Mouse (Mus musculus): ENCODE results near the gene Tmem221. TPM values are rescaled to one million over a fixed set of nuclear protein-coding genes. Genes with fewer than 3 reads are reported as not detected.

Tmem221 gene
- polyA plus RNA-seq (2012; ENCODE audit: insufficient read depth, low replicate concordance), result 1.3 TPM in 1 of 2 replicates, not detected in the other

DNA sequence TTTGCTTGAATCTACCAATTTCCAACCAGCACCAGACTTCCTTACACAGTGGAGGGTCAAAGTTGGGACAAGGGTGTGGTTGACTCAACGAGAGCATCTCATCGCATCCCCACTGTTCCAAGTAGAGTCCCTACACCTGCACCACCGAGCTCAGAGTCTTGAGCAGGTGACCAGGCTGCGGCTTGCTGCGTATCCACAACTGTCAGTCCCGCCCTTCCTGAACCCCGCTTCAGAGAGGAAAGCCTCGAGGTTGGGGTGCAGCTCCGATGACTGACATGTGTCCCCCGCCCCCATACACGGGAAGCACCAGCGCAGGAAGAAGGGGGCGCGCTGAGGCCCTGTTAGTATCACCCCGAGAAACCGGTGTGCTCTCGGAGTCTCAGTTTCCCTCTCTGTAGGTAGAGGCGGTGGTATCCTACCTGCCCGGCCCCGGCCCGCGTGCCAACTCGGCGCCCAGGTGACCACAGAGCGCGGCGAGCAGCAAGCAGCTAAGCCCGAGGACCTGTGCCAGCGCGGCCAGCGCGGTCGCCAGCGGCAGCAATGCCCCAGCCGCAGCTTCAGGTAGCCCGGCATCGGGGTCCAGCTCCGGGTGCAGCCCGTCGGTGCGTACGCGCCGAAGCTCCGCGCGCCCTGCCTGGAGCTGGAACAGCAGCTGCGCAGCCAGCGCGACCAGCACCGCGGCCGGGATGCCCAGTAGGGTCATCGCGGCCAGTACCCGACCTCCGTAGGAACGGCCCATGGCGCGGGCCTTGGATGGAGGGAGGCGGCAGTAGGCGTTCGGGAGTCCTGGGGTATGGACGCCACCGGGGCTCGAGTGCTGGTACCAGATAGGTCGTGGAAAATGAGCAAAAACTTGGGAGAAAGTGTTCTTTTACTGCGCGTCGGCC lies at the start of gene Tmem221:
Tmem221 (minus strand) TSS at position 801 of the 887 bp plus-strand sequence.
- no peaks in the 10 kb centered on the region for H3K36me3 ChIP-seq (replicated peaks; ENCODE audit: low read length)
- H3K9me3 ChIP-seq, result no peaks in the 10 kb centered on the region
- H3K4me1 ChIP-seq, result peaks cover 91% of the 10 kb centered on the region
- H3K27me3 ChIP-seq (replicated peaks), result peaks cover 31% of the 10 kb centered on the region
- no peak for TF ChIP-seq FLI1 (IDR thresholded peaks at IDR 0.05; ENCODE audit: low read length)
- TF ChIP-seq GATA1 (IDR thresholded peaks at IDR 0.05; ENCODE audit: borderline replicate concordance, low read length), result no peak
- H3K4me3 ChIP-seq (replicated peaks), result peak within 1 kb of the TSS; percentile 92

DNA sequence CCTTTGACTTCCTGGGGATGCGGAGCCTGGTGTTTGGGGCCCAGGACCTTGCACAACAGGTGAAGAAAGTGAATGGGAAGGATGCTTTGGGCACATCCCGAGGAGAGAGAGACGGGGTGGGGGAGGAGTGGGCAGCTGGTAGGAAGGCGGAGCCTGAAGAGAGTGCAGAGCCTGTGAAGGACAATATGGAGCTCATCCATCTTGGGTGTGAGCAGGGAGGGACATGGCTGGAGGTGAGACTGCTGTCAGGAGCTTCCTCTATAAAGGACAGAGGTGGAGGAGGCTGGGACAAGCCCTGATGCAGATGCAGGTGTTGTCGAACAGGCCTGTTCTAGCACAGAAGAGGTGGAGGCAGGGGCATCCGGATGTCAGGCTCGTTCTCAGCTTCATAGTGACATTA lies 45.4 kb upstream of the Tmem221 start:
- no peaks in the 10 kb centered on the region for H3K9me3 ChIP-seq
- H3K27me3 ChIP-seq (replicated peaks), result peaks cover 8% of the 10 kb centered on the region
- no peak overlapping the region for H3K4me3 ChIP-seq (replicated peaks)
- peaks cover 10% of the 10 kb centered on the region for H3K4me1 ChIP-seq
- peaks cover 81% of the 10 kb centered on the region for H3K36me3 ChIP-seq (replicated peaks; ENCODE audit: low read length)
- no peak for TF ChIP-seq GATA1 (IDR thresholded peaks at IDR 0.05; ENCODE audit: borderline replicate concordance, low read length)
- TF ChIP-seq FLI1 (IDR thresholded peaks at IDR 0.05; ENCODE audit: low read length), result no peak

DNA sequence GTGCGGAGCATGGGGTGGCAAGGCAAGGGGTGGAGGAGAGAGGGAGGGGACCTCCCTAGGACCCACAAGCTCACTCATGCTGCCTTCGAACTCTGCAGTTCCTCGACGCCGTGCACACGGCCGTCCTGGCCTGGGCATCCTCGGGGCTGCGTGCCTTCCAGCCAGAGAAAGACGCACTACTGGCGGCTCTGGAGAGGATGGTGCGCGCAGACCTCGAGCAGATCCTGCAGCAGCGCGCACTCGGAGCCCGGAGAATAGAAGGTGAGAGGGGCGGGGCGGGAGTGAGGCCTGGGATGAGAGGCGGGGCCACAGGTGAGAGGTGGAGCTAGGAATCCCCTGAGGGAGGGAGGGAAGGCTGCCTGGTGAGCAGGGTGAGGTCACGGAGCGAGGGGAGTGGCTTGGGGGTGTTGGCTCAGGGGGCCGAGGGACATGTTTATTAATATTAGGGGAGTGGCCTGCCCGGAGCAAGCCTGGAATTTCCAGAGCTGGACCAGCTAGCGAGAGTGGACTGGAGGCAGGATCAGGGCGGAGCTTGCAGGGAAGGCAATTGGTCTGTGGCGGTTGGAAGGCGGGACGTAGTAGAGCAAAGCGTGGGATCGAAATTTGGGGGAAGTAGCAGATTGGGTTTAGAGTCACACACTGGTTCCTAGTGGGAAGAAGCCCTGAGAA lies 44.1 kb upstream of the Tmem221 start:
- Histone ChIP-seq H3K27me3 (replicated peaks) (peaks cover 8% of the 10 kb centered on the region), H3K36me3 (replicated peaks; ENCODE audit: low read length) (peaks cover 87% of the 10 kb centered on the region), H3K4me3 (replicated peaks) (peak overlapping the region; percentile 23), H3K4me1 (peaks cover 7% of the 10 kb centered on the region; the same call in 1 of the 2 replicates), H3K9me3 (no peaks in the 10 kb centered on the region)
- TF ChIP-seq GATA1 (IDR thresholded peaks at IDR 0.05; ENCODE audit: borderline replicate concordance, low read length) (no peak), FLI1 (IDR thresholded peaks at IDR 0.05; ENCODE audit: low read length) (no peak)

DNA sequence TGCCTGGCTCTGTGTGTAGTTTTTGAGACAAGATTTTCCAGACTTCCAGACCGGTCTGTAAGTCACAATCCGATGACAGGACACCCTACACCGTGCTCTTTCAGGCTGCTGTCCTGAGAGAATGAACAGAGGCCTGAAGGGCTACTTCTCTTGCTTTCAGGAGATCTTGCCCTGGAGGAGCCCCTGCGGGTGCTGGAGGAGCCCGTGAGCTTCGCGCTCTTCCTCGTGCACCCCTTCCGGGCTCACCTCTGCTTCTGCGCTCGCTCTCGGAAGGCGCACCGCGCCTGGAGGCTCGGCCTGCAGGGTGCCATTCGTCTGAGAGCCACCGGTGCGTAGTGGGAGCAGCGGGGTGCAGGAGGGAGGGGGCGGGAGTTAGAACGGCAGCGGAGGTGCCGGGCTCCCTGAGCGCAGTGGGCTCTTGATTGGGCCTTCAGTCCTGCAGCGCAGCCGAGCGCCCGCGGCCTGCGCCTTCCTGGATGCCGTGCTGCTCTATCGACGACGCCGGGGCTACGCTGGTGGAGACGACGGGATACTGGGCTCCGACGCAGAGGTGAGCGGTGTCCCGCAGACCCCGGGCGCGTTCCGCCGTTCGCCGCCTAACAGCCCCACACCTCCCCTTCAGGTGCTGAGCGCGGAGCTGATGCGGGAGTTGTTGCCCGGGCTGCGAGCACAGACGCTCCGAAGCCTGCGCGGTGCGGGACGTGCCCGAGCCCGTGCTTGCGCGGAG lies 43.4 kb upstream of the Tmem221 start:
- peak overlapping the region; percentile 23 for H3K4me3 ChIP-seq (replicated peaks)
- peaks cover 8% of the 10 kb centered on the region for H3K27me3 ChIP-seq (replicated peaks)
- H3K9me3 ChIP-seq, result no peaks in the 10 kb centered on the region
- H3K36me3 ChIP-seq (replicated peaks; ENCODE audit: low read length), result peaks cover 89% of the 10 kb centered on the region
- TF ChIP-seq FLI1 (IDR thresholded peaks at IDR 0.05; ENCODE audit: low read length) (no peak), GATA1 (IDR thresholded peaks at IDR 0.05; ENCODE audit: borderline replicate concordance, low read length) (no peak)
- peaks cover 8% of the 10 kb centered on the region; the same call in 1 of the 2 replicates for H3K4me1 ChIP-seq

DNA sequence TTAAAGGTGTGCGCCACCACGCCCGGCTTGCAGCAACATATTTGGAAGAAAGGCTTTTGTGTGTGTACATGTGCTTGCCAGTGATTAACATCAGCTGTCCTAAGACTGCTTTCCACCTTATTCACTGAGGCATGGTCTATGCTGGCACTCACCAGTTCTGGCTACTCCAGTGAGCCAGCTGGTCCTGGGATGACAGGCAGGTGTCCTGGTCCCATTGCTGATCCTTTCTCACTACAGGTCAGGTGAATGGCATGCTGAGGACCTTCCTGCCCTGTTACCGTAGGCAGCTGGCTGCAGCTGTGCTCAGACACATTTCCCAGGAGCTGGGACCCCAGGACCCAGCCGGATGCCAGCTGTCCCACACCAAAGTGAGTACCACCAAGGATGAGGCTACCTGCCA lies 40.2 kb upstream of the Tmem221 start:
- Histone ChIP-seq H3K4me3 (replicated peaks) (no peak overlapping the region), H3K36me3 (replicated peaks; ENCODE audit: low read length) (peaks cover 88% of the 10 kb centered on the region), H3K9me3 (no peaks in the 10 kb centered on the region), H3K27me3 (replicated peaks) (peaks cover 8% of the 10 kb centered on the region), H3K4me1 (peaks cover 39% of the 10 kb centered on the region)
- TF ChIP-seq GATA1 (IDR thresholded peaks at IDR 0.05; ENCODE audit: borderline replicate concordance, low read length), result no peak
- TF ChIP-seq FLI1 (IDR thresholded peaks at IDR 0.05; ENCODE audit: low read length), result no peak

DNA sequence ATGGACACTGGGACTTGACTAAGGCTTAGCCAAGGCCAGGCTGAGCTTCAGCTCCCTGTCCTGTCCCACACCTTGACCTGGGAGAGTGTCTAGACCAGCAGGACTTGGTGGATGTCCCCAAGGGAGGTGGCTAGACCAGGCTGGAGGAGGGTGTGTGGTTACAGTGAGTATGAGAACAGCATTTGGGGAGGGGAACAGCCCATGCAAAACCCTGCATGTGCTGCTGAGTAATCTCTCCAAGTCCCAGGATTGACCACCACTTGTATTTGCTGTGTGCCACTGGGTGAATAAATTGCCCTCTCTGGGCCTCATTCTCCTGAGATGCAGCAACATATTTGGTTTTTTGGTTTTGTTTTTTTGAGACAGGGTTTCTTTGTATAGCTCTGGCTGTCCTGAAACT lies 39.7 kb upstream of the Tmem221 start:
- Histone ChIP-seq H3K4me3 (replicated peaks) (no peak overlapping the region), H3K4me1 (peaks cover 43% of the 10 kb centered on the region), H3K27me3 (replicated peaks) (peaks cover 8% of the 10 kb centered on the region), H3K36me3 (replicated peaks; ENCODE audit: low read length) (peaks cover 88% of the 10 kb centered on the region), H3K9me3 (no peaks in the 10 kb centered on the region)
- TF ChIP-seq GATA1 (IDR thresholded peaks at IDR 0.05; ENCODE audit: borderline replicate concordance, low read length), result no peak
- TF ChIP-seq FLI1 (IDR thresholded peaks at IDR 0.05; ENCODE audit: low read length), result no peak

DNA sequence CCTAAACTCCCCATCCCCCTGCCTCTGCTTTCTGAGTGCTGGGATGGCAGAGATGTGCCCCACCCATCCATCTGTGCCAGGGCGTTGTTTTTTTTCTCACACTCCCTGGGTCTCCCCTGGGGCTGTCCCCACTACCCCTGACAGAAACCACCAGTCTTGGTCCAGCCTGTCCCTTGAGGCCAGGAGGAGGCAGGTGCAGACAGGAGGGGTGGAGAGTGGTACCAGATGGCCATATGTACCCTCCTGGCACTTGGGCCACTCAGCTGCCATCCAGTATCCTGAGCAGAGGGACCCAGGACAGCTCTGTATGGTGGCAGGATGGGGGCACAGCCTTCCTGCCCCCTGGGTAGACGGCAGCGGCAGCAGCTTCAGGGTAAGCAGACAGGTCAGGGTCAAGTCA lies 38.8 kb upstream of the Tmem221 start, which contains the start of gene Fam129c:
Fam129c (plus strand) TSS at position 198 of the 400 bp plus-strand sequence.
- peaks cover 50% of the 10 kb centered on the region for H3K4me1 ChIP-seq
- no peaks in the 10 kb centered on the region for H3K9me3 ChIP-seq

DNA sequence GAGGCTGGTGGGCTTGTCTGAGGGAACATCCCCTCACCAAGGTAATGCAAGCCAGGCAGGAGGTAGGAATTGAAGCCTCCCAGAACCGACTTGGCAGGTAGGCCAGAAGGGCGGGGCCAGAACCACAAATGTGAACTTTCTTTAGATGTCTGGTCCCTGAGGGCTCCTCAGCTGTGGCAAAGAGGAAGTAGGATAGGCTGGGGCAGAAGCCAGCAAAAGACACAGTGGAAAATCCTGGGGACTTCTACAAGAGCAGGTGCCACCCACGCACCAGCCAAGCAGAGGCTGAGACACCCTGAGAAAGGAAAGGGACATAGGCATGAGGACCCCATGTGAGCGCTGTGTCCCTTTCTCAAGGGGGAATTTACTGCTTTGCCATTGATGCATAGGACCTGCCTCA lies 38.1 kb upstream of the Tmem221 start:
- H3K27me3 ChIP-seq (replicated peaks), result no peaks in the 10 kb centered on the region
- peaks cover 73% of the 10 kb centered on the region for H3K36me3 ChIP-seq (replicated peaks; ENCODE audit: low read length)
- no peaks in the 10 kb centered on the region for H3K9me3 ChIP-seq
- no peak for TF ChIP-seq FLI1 (IDR thresholded peaks at IDR 0.05; ENCODE audit: low read length)
- no peak for TF ChIP-seq GATA1 (IDR thresholded peaks at IDR 0.05; ENCODE audit: borderline replicate concordance, low read length)
- no peak overlapping the region for H3K4me3 ChIP-seq (replicated peaks)
- peaks cover 46% of the 10 kb centered on the region for H3K4me1 ChIP-seq

More for the DNA sequence above, 38.8 kb upstream of the Tmem221 start, which contains the start of gene Fam129c:
- Histone ChIP-seq H3K27me3 (replicated peaks) (peaks cover 6% of the 10 kb centered on the region), H3K4me3 (replicated peaks) (no peak within 1 kb of the TSS), H3K36me3 (replicated peaks; ENCODE audit: low read length) (peaks cover 79% of the 10 kb centered on the region)
- TF ChIP-seq FLI1 (IDR thresholded peaks at IDR 0.05; ENCODE audit: low read length), result no peak

DNA sequence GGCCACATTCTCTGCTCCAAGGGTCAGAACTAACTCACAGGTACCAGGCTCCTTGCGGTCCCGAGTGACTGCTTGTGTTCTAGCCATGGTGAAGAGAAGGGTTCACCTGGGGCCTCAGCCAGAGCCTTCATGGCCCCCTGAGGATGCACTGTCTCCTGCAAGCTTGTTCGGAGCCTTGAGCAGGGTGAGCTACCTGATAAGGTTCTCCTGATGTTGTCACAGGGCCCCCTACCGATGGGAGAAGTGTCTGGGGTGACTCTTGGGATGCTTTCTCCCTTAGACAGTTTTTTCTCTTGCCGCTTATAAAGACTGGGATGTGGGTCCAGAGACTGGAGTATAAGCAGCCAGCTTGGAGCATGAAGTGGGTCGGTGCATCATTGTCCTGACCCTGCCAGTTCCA lies 37.7 kb upstream of the Tmem221 start:
- no peak for TF ChIP-seq FLI1 (IDR thresholded peaks at IDR 0.05; ENCODE audit: low read length)
- TF ChIP-seq GATA1 (IDR thresholded peaks at IDR 0.05; ENCODE audit: borderline replicate concordance, low read length), result no peak
- H3K36me3 ChIP-seq (replicated peaks; ENCODE audit: low read length), result peaks cover 72% of the 10 kb centered on the region
- no peaks in the 10 kb centered on the region for H3K9me3 ChIP-seq
- H3K27me3 ChIP-seq (replicated peaks), result no peaks in the 10 kb centered on the region
- H3K4me3 ChIP-seq (replicated peaks), result no peak overlapping the region
- peaks cover 49% of the 10 kb centered on the region for H3K4me1 ChIP-seq
